Mouse (Mus musculus) liver, adult 2 months (tissue): ENCODE results near the gene Slc22a15. TPM values are rescaled to one million over a fixed set of nuclear protein-coding genes. Genes with fewer than 3 reads are reported as not detected.

Experiments
- DNase-seq: peaks from one replicate; pipeline ENCODE4 v3.0.0-alpha.2; 2011; ENCODE audit warnings: low read depth, low spot score; ENCODE audit errors: extremely low read depth
- H3K27ac ChIP-seq: fragments of 200-500 bp; replicated peaks from 2 replicates; pipeline ENCODE4 v1.5.1; 2012; ENCODE audit warnings: low read depth, mild to moderate bottlenecking, control low read depth, inconsistent platforms, low read length; ENCODE audit not compliant: insufficient read depth
- H3K27me3 ChIP-seq: fragments of 200-500 bp; 2 replicates; pipeline ENCODE4 v1.6.1; 2012; ENCODE audit warnings: mild to moderate bottlenecking, moderate library complexity, low read length, inconsistent platforms; ENCODE audit not compliant: control insufficient read depth, insufficient read depth
- H3K36me3 ChIP-seq: fragments of 200-500 bp; 2 replicates; pipeline ENCODE4 v1.6.1; 2012; ENCODE audit warnings: low read length, inconsistent platforms; ENCODE audit not compliant: control insufficient read depth, insufficient read depth
- H3K4me1 ChIP-seq: fragments of 200-500 bp; 2 replicates; pipeline ENCODE4 v1.6.1; 2011; ENCODE audit warnings: low read length; ENCODE audit not compliant: control insufficient read depth, insufficient read depth
- H3K4me3 ChIP-seq: fragments of 200-500 bp; 2 replicates; pipeline ENCODE4 v1.5.1; 2011; ENCODE audit warnings: low read depth, mild to moderate bottlenecking, control low read depth, low read length, moderate library complexity; ENCODE audit not compliant: insufficient read depth
- H3K79me2 ChIP-seq: fragments of 200-500 bp; 2 replicates; pipeline ENCODE4 v1.6.1; 2012; ENCODE audit warnings: inconsistent platforms, mild to moderate bottlenecking, low read length, moderate library complexity; ENCODE audit not compliant: control insufficient read depth, insufficient read depth
- H3K9ac ChIP-seq: fragments of 200-500 bp; 2 replicates; pipeline ENCODE4 v1.6.1; 2012; ENCODE audit warnings: low read depth, mild to moderate bottlenecking, control low read depth, inconsistent platforms, low read length
- CTCF ChIP-seq: fragments of 200-500 bp; IDR thresholded peaks from 2 replicates; pipeline ENCODE4 v1.5.1; 2011; ENCODE audit warnings: low read depth, low read length, control low read depth
- POLR2A ChIP-seq: fragments of 200-500 bp; IDR thresholded peaks from 2 replicates; pipeline ENCODE4 v1.6.1; 2011; ENCODE audit warnings: low read length, control low read depth; ENCODE audit not compliant: insufficient read depth; ENCODE audit errors: extremely low read depth
- WGBS: fragments of 180-500 bp; shearing (Covaris S2); methylation state at CpG from one replicate; pipeline ENCODE4 v1.1.7; 2018; 5-methylcytosine and 5-hydroxymethylcytosine counted together
- polyA plus RNA-seq: library from polyadenylated mRNA; depleted of rRNA; stranded (reverse); fragments of >200 nt; gene quantifications from 2 replicates; pipeline ENCODE4 v1.2.3, GENCODE M21; 2012
- total RNA-seq: library from RNA; depleted of rRNA; stranded (reverse); fragments of >200 nt; gene quantifications from 2 replicates; pipeline ENCODE4 v1.2.3, GENCODE M21; 2014

The Slc22a15 gene
- total and polyA plus RNA-seq, 2 experiments = 3.5 to 5.8 TPM

DNA sequence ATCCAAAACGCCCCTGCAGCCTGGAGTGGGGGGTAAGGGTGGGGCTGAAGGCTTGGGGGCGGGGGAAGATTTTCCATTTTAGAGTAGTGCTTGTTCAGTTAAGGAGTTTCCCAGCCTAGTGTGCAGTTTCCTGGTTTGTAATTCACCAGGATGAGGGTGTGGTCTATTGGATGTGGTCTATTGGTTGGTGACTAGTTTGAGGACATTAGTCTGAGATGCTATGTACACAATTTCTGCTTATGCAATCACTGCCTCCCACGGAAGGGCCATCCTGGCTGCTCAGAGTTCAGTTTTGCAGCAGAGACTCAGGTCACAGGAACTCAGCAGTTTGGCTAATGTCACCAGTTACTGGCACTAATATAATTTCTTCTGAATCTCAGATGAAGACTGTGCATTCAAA, 33.8 kb upstream of the Slc22a15 start:
- H3K4me1 ChIP-seq = peaks cover 6% of the 10 kb centered on the region
- peak; percentile 96 for DNase-seq
- no peaks in the 10 kb centered on the region for H3K79me2 ChIP-seq
- H3K9ac ChIP-seq = no peak overlapping the region
- H3K27ac ChIP-seq = no peak overlapping the region
- H3K4me3 ChIP-seq = no peak overlapping the region
- 21% methylated on average over 3 of the region's 3 CpGs for WGBS
- no peaks in the 10 kb centered on the region for H3K36me3 ChIP-seq
- no peaks in the 10 kb centered on the region for H3K27me3 ChIP-seq
- TF ChIP-seq POLR2A = no peak
- no peak for TF ChIP-seq CTCF

DNA sequence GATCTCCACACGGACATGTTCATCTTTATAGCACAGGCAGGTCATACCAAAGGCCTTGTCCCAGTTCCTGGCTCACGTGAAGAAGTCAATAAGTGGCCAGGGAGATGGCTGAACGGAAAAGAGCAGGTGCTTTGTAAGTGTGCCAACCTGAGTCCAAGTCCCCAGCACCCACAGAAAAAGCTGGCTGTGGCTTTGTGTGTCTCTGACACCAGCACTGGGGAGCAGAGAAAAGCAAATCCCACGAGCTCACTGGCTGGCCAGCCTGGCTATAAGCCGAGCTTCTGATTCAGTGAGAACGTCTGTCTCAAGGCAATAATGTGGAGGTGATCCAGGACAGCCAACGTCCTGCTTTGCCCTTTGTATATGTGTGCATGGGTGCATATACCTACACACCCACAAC, 29.3 kb upstream of the Slc22a15 start:
- H3K4me3 ChIP-seq = no peak overlapping the region
- peak; percentile 97 for DNase-seq
- H3K36me3 ChIP-seq = no peaks in the 10 kb centered on the region
- H3K27ac ChIP-seq = no peak overlapping the region
- H3K4me1 ChIP-seq = peaks cover 9% of the 10 kb centered on the region
- H3K79me2 ChIP-seq = no peaks in the 10 kb centered on the region
- 23% methylated on average over 7 of the region's 7 CpGs for WGBS
- TF ChIP-seq CTCF = no peak
- no peak for TF ChIP-seq POLR2A
- H3K27me3 ChIP-seq = no peaks in the 10 kb centered on the region
- no peak overlapping the region for H3K9ac ChIP-seq

DNA sequence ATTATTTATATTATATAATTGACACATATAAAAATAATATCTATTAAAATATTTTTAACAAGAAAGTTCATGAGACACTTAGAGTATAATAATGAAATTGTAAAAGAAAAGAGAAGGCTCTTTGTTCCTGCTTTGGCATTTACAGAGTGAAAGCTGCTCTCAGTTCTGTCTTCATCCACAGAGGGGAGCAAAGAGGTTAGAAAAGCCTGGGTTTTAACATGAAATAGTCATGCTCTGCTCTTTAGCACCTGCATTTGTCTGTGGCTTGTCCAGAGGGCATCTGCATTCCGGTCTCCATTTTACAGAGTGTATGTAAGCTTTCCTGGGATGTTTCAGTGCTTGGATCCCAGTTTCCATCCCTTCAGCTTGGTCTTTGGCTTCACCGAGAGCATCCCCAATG, 28.3 kb upstream of the Slc22a15 start:
- 89% methylated on average over 2 of the region's 2 CpGs for WGBS
- no peaks in the 10 kb centered on the region for H3K79me2 ChIP-seq
- H3K9ac ChIP-seq = no peak overlapping the region
- peaks cover 15% of the 10 kb centered on the region for H3K4me1 ChIP-seq
- no peak overlapping the region for H3K27ac ChIP-seq
- no peaks in the 10 kb centered on the region for H3K36me3 ChIP-seq
- TF ChIP-seq CTCF (no peak), POLR2A (no peak)
- no peak overlapping the region for H3K4me3 ChIP-seq
- DNase-seq = no peak
- H3K27me3 ChIP-seq = no peaks in the 10 kb centered on the region

DNA sequence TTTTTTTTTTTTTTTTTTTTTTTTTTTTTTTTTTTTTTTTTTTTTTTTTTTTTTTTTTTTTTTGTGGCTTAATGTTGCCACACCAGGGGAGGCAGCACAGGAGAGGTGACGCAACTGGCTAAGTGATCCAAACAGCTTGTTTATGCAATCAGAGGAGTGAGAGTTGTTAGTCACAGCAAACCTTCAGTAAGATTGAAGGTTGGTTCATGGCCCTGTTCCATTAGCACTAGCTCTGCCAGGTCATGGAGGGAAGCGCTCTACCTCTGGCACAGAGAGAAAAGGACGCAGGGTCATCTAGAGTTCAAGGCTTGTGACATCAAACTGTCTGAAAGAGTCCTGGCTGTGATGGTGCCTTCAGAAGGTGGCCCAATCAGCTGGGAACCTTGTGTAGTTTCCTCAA, 24.3 kb upstream of the Slc22a15 start:
- WGBS = 12% methylated on average over 3 of the region's 3 CpGs
- Histone ChIP-seq H3K4me1 (peaks cover 15% of the 10 kb centered on the region), H3K27ac (peak overlapping the region; percentile 30), H3K4me3 (no peak overlapping the region), H3K27me3 (no peaks in the 10 kb centered on the region), H3K79me2 (no peaks in the 10 kb centered on the region), H3K36me3 (no peaks in the 10 kb centered on the region), H3K9ac (no peak overlapping the region)
- TF ChIP-seq POLR2A (no peak), CTCF (no peak)
- peak; percentile 100 for DNase-seq

DNA sequence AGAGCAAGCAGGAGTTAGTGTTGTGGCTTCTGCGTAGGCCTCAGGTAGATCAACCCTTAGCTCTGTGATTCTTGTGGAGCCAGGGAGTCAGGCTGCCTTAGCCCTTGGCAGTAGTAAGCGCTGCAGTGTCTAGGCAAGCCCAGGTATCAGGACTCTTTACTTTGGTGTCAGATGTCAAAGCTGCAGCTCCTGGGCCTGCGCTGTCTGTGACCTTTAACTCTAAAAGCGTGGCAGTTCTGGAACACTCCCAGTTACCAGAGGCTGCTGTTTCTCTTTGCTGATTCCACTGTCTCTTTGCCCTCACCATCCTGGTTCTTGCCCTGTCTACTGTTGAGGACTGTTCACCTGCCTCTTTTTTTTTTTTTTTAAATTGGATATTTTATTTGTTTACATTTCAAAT, 23.0 kb upstream of the Slc22a15 start:
- 20% methylated on average over 4 of the region's 4 CpGs for WGBS

DNA sequence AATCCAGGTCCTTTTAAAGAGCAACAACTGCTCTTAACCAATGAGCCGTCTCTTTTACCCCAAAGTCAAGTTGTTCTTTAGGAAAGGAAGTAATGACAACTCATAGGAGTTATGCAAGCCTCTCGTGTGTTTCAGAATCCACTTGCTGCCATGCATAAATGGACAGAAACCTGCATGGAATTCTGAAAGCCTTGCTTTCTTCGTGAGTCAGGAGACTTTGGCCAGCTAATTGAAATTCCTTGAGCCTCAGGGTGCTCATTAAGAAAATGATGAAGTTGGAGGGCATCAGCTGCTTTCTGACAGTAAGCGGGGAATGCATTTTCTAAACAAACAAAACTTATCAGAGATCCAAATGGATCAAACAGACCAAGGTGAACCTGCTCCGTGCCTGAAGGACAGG, 21.0 kb upstream of the Slc22a15 start:
- no peak overlapping the region for H3K4me3 ChIP-seq
- H3K27ac ChIP-seq = no peak overlapping the region
- TF ChIP-seq POLR2A (no peak), CTCF (no peak)
- H3K4me1 ChIP-seq = peaks cover 14% of the 10 kb centered on the region
- DNase-seq = no peak
- no peaks in the 10 kb centered on the region for H3K79me2 ChIP-seq
- H3K9ac ChIP-seq = no peak overlapping the region
- H3K27me3 ChIP-seq = no peaks in the 10 kb centered on the region
- no peaks in the 10 kb centered on the region for H3K36me3 ChIP-seq
- WGBS = 88% methylated on average over 5 of the region's 5 CpGs

More for the DNA sequence above, 23.0 kb upstream of the Slc22a15 start:
- Histone ChIP-seq H3K27me3 (no peaks in the 10 kb centered on the region), H3K4me3 (no peak overlapping the region), H3K79me2 (no peaks in the 10 kb centered on the region), H3K27ac (peak overlapping the region; percentile 48; the same call in 1 of the 2 replicates), H3K9ac (no peak overlapping the region), H3K4me1 (peaks cover 12% of the 10 kb centered on the region), H3K36me3 (no peaks in the 10 kb centered on the region)
- TF ChIP-seq CTCF = no peak
- no peak for TF ChIP-seq POLR2A
- DNase-seq = peak; percentile 96
